Mouse (Mus musculus) mouse trophoblast stem cell (cell line): ENCODE measurements around the gene Eif2b3.

Experiments
- in situ Hi-C, 2 experiments: fragments of 300-500 bp; cut with MseI, MboI; formaldehyde crosslinking; loops; 2 replicates in 1 of 2; 3 replicates in 1 of 2; pipeline ENCODE4 v1.15.1; 2025

Eif2b3 gene

GRCm38 (mm10) chr4:117014901-117015415 is 4.2 kb upstream of the Eif2b3 start:
- in situ Hi-C loops: no loop called here

DNA sequence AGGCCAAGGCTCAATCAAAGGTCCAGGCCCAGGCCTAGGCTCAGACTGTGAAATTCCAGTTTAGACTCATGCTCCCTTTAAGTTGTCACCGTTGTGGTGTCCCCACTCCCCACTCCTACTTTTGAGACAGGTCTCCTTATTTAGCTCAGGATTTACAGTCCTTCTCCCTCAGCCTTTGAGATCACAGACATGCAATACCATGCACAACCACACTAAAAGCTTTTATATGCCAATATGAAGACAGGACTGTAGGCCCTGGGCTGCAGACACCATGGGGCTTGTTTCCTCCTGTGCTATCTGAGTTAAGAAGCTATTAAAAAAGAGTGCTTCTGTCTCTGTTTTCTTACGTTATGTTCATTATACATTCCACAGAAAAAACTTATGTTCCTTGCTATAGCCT is 1.5 kb upstream of the Eif2b3 start:
- in situ Hi-C loops: no loop called here

- in situ Hi-C loops: no loop called here
Observed at GRCm38 (mm10) chr4:117018327-117018726, 875 bp upstream of the Eif2b3 start.

DNA sequence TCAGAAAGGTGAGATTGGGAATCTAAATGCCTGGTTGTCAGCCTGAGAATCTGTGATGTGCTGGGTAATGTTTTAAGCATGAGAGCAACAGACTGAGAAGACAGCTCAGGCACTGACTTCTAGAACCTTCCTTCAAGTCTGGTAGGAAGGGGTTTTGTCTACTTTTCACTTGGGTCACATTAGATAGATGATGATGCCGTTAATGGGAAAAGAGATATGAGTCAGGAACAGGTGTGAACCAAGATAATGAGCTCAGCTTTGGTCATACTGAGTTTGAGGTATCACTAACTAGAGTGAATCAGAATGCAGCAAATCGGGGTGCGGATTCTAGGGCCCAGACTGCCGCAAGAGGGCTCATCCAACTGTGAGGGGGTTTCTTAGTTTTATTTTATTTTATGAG is 4.3 kb downstream of the Eif2b3 start:
- in situ Hi-C loops: no loop called here

- in situ Hi-C loops: no loop called here
Observed at GRCm38 (mm10) chr4:117031105-117031504, 11.9 kb downstream of the Eif2b3 start.

- in situ Hi-C loops: no loop called here
Observed at GRCm38 (mm10) chr4:117039925-117040687, 20.9 kb downstream of the Eif2b3 start.

DNA sequence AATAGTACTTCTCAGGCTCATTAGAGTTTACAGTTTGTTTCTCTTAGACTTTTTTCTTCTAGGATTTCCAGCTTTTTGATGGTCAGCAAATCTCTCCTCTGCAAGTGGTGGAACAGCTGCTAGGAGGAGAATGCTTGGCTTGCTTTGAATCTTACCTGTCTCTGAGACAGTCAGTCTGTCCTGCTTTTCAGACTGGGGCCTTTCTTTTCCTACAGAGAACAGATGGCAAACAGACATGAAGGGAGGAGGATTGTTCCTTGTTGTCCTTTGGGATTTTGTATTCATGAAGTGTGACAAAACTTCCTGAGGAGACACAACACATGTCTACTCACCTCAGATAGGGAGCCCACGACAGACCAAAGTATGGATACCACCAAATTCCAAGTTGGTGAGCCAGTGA is 21.6 kb downstream of the Eif2b3 start:
- in situ Hi-C loops: no loop called here

DNA sequence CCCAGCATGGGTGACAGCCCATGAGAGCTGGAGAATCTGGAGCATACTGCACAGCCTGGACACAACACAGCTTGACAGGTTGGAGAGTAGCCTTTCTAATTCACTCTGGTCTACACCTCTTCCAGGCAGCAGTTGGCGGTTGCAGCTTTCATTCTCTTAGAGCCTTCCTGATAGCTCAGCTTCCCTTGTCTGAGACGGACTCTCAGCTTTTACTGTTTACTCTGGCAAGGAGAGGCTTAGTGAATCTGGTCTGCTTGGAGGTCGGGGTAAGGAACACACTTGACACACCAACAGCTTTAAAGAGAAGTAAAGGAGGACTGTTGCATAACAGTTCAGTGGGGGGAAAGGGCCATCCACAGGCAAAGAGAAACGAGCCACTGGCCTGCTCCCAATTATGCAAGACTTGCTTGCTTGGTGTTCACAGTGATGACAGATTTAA is 22.1 kb downstream of the Eif2b3 start:
- in situ Hi-C loops: no loop called here

- in situ Hi-C loops: no loop called here
Observed at GRCm38 (mm10) chr4:117048836-117049235, 29.6 kb downstream of the Eif2b3 start.

DNA sequence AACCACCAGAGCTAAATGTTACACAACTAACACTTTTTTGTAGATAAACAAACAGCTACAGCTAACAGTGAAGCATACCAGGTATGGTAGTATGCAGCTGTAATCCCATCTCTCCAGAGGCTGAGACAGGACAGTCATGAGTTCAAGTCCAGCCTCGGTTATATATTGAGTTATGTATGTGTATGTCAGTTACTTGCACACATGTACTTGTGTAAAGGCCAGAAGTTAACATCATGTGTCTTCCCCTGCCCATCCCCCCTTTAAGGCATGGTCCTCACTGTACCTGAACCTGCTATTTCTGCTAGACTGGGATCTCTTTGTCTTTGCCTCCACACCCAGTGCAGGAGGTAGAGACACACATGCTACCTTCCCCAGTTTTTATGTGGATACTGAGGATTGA is 30.3 kb downstream of the Eif2b3 start:
- in situ Hi-C loops: no loop called here

GRCm38 (mm10) chr4:117052626-117053025 is 33.4 kb downstream of the Eif2b3 start:
- in situ Hi-C loops: no loop called here

- in situ Hi-C loops: no loop called here
Observed at GRCm38 (mm10) chr4:117053956-117054355, 34.8 kb downstream of the Eif2b3 start.

- in situ Hi-C loops: no loop called here
Observed at GRCm38 (mm10) chr4:117056102-117056501, 36.9 kb downstream of the Eif2b3 start.

DNA sequence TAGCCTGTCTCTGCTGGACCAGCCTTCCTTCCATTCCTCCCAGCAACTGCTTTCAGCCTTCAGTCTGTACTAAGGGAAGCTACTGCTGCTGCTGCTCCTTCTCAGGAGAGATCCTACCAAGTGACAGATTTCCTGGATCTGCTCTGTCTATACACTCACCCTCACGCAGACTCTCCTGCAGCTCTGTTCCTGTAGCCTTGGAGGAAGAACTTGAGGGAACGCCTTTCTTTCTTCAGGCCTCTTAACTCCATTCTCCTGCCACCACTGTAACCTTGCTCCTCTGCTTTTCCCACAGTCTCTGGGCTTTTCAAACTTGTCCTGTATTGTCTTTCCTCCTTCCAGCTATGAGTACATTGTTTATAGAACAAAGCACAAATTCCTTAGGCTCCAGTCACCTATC is 37.3 kb downstream of the Eif2b3 start:
- in situ Hi-C loops: no loop called here

DNA sequence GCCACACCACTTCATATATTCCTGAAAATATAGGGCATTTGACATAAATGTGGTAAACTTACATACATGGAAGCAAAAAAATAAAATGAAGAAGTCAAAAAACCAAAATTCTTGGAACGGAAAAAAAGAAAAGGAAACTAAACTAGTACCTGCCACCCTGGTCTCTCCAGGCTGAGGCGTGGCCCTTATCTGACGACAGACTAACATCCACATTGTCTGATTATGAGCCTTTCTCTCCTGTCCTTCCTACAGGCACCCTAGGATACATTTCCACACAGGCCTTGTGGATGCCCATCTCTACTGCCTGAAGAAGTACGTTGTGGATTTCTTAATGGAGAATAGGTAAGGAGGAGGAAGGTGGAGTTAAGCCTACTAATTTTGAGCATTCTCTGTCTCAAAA is 39.3 kb downstream of the Eif2b3 start:
- in situ Hi-C loops: no loop called here

DNA sequence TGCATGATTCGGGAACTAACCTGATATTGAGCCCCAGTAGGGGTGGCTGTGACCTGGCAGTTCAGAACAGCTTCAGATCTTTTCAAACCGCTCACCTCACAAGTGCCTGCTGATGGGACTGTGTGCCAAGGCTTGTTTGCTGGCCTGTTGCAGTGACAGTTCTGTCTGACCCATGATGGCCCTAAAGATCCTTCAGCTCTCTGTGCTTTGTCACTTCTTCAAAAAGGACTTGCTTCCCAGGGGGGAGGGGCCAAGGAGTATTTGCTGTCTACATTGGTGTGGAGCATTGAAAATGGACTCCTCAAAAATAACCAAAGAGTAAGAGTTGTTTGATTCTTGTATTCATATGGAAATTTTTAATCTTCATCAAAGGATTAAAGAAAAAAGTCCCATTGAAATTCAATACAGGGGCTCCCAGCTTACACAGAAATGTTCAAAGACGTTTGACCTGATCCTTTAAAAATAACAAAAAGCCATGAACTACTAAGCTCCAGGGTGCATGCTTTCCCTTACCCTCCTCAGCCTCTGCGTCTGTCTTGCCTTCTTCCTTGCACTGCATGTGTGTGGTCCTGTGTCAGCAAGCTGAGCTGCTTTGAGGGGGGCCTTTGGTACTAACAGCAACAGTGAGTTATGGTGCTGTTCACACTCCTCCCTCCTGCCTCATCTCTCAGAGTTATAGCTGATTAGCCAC is 43.6 kb downstream of the Eif2b3 start:
- in situ Hi-C loops: no loop called here

GRCm38 (mm10) chr4:117068035-117068434 is 48.8 kb downstream of the Eif2b3 start:
- in situ Hi-C loops: no loop called here

DNA sequence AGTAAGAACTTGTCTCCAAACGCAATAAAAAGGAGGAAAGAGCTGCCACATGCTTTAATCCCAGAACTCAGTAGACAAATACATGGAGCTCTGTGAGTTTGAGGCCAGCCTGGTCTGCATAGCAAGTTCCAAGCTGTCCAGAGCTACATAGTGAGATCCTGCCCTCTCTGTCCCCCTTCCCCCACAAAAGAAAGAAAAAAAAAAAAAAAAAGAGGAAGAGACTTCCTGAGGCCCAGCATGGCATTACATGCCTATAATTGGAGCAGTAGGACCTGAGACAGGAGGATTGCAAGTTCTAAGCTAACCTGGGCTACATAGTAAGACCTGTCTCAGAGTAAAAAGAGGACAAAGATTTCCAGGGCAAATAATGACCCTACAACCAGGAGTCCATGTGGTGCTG is 50.4 kb downstream of the Eif2b3 start:
- in situ Hi-C loops: no loop called here

DNA sequence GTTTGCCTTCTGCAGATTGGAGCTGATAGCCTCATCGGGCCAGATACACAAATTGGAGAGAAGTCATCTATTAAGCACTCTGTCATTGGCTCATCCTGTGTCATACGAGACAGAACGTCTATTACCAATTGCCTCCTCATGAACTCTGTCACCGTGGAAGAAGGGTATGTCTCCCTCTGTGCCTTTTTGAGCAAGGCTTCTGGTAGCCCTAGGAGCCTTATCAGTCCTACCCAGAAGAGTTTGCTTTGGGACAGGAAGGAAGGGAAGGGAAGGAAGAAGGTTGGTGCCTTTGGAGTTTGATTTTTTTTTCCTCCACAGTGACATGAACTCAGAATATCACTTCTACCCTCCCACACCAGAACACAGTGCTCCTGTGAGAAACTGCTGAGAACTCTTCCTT is 51.4 kb downstream of the Eif2b3 start:
- in situ Hi-C loops: no loop called here

- in situ Hi-C loops: no loop called here
Observed at GRCm38 (mm10) chr4:117071183-117071582, 52.0 kb downstream of the Eif2b3 start.

DNA sequence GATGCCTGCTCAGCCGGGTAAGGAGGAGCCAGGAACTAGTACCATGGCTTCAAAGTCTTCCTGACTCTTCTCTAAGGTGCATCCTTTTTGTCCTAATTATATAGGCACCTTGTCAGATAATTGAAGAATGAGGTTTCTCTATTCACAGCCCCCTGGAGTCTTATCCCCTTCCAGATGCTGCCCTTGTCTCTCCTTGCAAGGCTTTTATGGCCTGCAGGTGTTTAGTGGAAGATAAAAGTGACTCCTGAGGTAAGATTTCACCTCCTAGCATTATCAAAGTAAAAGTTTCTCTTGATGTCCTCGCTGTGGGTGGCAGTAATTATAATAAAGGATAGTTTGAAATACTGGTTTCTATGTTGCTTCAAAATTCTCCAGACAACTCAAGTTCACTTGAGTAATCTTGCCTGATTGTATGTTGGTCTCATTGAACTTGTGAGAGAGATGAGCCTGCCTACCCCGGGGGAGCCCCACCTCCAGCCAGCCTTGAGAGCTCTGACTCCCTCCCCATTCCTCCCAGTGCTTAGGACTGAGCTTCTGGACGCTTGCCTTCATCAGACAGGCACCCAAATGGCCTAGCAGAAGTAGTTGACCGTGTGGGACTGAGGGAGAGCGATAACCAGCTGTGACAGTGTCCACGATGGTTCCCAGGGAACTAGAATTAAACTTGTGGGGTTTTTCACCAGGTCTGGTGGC is 68.9 kb downstream of the Eif2b3 start:
- in situ Hi-C loops: no loop called here

GRCm38 (mm10) chr4:117090586-117090985 is 71.4 kb downstream of the Eif2b3 start:
- in situ Hi-C loops: no loop called here
